1 mouse cellular context compared by ENCODE assay signal in the genomic region with DNA sequence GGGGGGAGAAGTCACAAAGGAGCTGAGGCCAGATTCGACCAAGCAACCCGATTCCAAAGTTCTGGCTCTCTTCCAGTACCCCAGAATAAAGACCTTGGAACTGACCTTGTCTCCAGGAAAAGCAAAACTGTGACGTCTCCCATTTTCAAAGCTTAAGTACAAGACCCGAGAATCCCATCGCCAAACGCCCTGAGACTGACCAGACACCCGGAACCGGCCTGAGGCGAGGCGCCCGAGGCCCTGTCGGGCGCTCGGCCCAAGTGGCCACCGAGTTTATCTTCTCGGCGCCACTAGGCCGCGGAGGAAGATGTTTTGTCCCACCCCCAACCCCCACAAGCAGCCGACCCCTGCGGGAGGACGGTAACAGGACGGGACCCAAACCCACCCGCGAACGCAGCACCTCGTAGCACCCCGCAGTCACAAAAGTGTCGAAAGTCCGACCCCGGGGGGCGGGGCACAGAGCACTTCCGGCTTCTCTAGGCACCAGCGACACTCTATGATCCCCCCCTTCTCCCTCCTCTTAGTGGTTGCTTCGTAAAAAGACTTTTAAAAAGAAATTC.
A peak's percentile ranks its signal among the peaks of the same experiment; 100 is the strongest.
TF ChIP-seq lines count a peak whose summit lies in the region.

A gene (minus strand): TSS at position 469 of the 560 bp plus-strand sequence.

TF ChIP-seq in CH12.LX, 34 proteins besides CTCF, POLR2A, EP300 and RAD21 (continued from another document):
- TF ChIP-seq KAT2A (IDR thresholded peaks at IDR 0.05; ENCODE audit: insufficient replicate concordance, low read length) (0 out of 2 replicates have a peak, but pooled peaks have one; percentile 60), UBTF (IDR thresholded peaks at IDR 0.05; ENCODE audit: low read depth, low read length) (no peak), USF1 (IDR thresholded peaks at IDR 0.05; ENCODE audit: low read depth, low read length) (no peak), ELF1 (IDR thresholded peaks at IDR 0.05; ENCODE audit: low read depth, low read length) (peak; percentile 90), ZNF384 (IDR thresholded peaks at IDR 0.05; ENCODE audit: low read depth, low read length) (peak; percentile 32; the same call in 1 of the 2 replicates), MXI1 (IDR thresholded peaks at IDR 0.05; ENCODE audit: low read depth, low read length) (peak; percentile 58; the same call in 1 of the 2 replicates), TCF12 (IDR thresholded peaks at IDR 0.05; ENCODE audit: low read depth, low read length) (peak; percentile 88), CHD2 (IDR thresholded peaks at IDR 0.05; ENCODE audit: low read length) (no peak)
